Mouse (Mus musculus) lung, adult 2 months (tissue): ENCODE measurements around the gene Armh3. TPM values are rescaled to one million over a fixed set of nuclear protein-coding genes. Genes with fewer than 3 reads are reported as not detected.

ENCODE experiments used
- DNase-seq: peaks from one replicate; pipeline ENCODE4 v3.0.0; 2022
- H3K4me1 ChIP-seq: fragments of 200-500 bp; 2 replicates; pipeline ENCODE4 v1.6.1; 2011; ENCODE audit warnings: low read length; ENCODE audit not compliant: control insufficient read depth, insufficient read depth
- H3K4me3 ChIP-seq: fragments of 200-500 bp; replicated peaks from 2 replicates; pipeline ENCODE3; 2011; ENCODE audit warnings: low read depth, mild to moderate bottlenecking, control low read depth, low read length; ENCODE audit errors: extremely low read depth
- CTCF ChIP-seq: fragments of 200-500 bp; IDR thresholded peaks from 2 replicates; pipeline ENCODE4 v1.5.1; 2011; ENCODE audit warnings: mild to moderate bottlenecking, low read length, control low read depth; ENCODE audit not compliant: insufficient read depth
- POLR2A ChIP-seq: fragments of 200-500 bp; IDR thresholded peaks from 2 replicates; pipeline ENCODE4 v1.6.1; 2011; ENCODE audit warnings: low read depth, mild to moderate bottlenecking, control low read depth, low read length, borderline replicate concordance; ENCODE audit errors: extremely low read depth
- WGBS: fragments of 180-500 bp; shearing (Covaris S2); methylation state at CpG from one replicate; pipeline ENCODE4 v1.1.7; 2018; 5-methylcytosine and 5-hydroxymethylcytosine counted together
- polyA plus RNA-seq: library from polyadenylated mRNA; depleted of rRNA; stranded (reverse); fragments of >200 nt; gene quantifications from 2 replicates; pipeline ENCODE4 v1.2.3, GENCODE M21; 2012

The Armh3 gene
- polyA plus RNA-seq, 1 experiment: 9.5 TPM

- 80% methylated on average over 13 of the region's 13 CpGs for WGBS
- H3K4me1 ChIP-seq: peaks cover 15% of the 10 kb centered on the region
- TF ChIP-seq CTCF: no peak
- no peak for TF ChIP-seq POLR2A
- H3K4me3 ChIP-seq: no peak overlapping the region
- DNase-seq: no peak
Observed at GRCm38 (mm10) chr19:46035971-46036370, 37.7 kb upstream of the Armh3 start.

GRCm38 (mm10) chr19:46033911-46034310, 35.6 kb upstream of the Armh3 start:
- no peak for TF ChIP-seq CTCF
- 94% methylated on average over 11 of the region's 11 CpGs for WGBS
- Histone ChIP-seq H3K4me1 (peaks cover 9% of the 10 kb centered on the region), H3K4me3 (no peak overlapping the region)
- no peak for DNase-seq

GRCm38 (mm10) chr19:46032731-46033510, 34.6 kb upstream of the Armh3 start:
- H3K4me3 ChIP-seq: no peak overlapping the region
- DNase-seq: no peak
- WGBS: 81% methylated on average over 26 of the region's 26 CpGs
- H3K4me1 ChIP-seq: peaks cover 6% of the 10 kb centered on the region; the same call in 1 of the 2 replicates
- no peak for TF ChIP-seq POLR2A

- DNase-seq: no peak
- 66% methylated on average over 9 of the region's 9 CpGs for WGBS
- Histone ChIP-seq H3K4me1 (peaks cover 2% of the 10 kb centered on the region; the same call in 1 of the 2 replicates), H3K4me3 (no peak overlapping the region)
- TF ChIP-seq CTCF (no peak), POLR2A (no peak)
Observed at GRCm38 (mm10) chr19:46031689-46032432, 33.6 kb upstream of the Armh3 start.

GRCm38 (mm10) chr19:46030196-46030983, 32.1 kb upstream of the Armh3 start:
- Histone ChIP-seq H3K4me1 (no peaks in the 10 kb centered on the region), H3K4me3 (no peak overlapping the region)
- no peak for DNase-seq
- TF ChIP-seq POLR2A (no peak), CTCF (no peak)
- WGBS: 96% methylated on average over 10 of the region's 10 CpGs

GRCm38 (mm10) chr19:46029652-46030051, 31.4 kb upstream of the Armh3 start:
- no peak overlapping the region for H3K4me3 ChIP-seq
- DNase-seq: no peak
- WGBS: 83% methylated on average over 1 of the region's 1 CpGs
- TF ChIP-seq POLR2A (no peak), CTCF (no peak)
- H3K4me1 ChIP-seq: no peaks in the 10 kb centered on the region

GRCm38 (mm10) chr19:46028747-46029320, 30.5 kb upstream of the Armh3 start:
- TF ChIP-seq CTCF (no peak), POLR2A (no peak)
- Histone ChIP-seq H3K4me3 (no peak overlapping the region), H3K4me1 (no peaks in the 10 kb centered on the region)
- WGBS: 75% methylated on average over 11 of the region's 11 CpGs
- no peak for DNase-seq

GRCm38 (mm10) chr19:46026567-46026966, 28.3 kb upstream of the Armh3 start:
- Histone ChIP-seq H3K4me1 (no peaks in the 10 kb centered on the region), H3K4me3 (no peak overlapping the region)
- TF ChIP-seq CTCF (no peak), POLR2A (no peak)
- no peak for DNase-seq
- 41% methylated on average over 8 of the region's 8 CpGs for WGBS

- TF ChIP-seq POLR2A (no peak), CTCF (no peak)
- H3K4me1 ChIP-seq: no peaks in the 10 kb centered on the region
- no peak for DNase-seq
- 63% methylated on average over 6 of the region's 6 CpGs for WGBS
- no peak overlapping the region for H3K4me3 ChIP-seq
Observed at GRCm38 (mm10) chr19:46024959-46025358, 26.7 kb upstream of the Armh3 start.
